Mouse (Mus musculus) spleen, adult 2 months (tissue): ENCODE data around the gene Spag16. TPM values are rescaled to one million over a fixed set of nuclear protein-coding genes. Genes with fewer than 3 reads are reported as not detected.

ENCODE experiments used
- DNase-seq, 2 experiments: peaks; one replicate each; pipeline versions ENCODE4 v3.0.0 to v3.0.0-alpha.2; 2012 to 2021; ENCODE audit warnings: low spot score in 2 of 2, low read depth in 1 of 2
- H3K27ac ChIP-seq: fragments of 200-500 bp; 2 replicates; pipeline ENCODE4 v1.5.1; 2012; ENCODE audit warnings: low read length, inconsistent platforms; ENCODE audit not compliant: insufficient read depth
- H3K27me3 ChIP-seq: fragments of 200-500 bp; 2 replicates; pipeline ENCODE4 v1.6.1; 2012; ENCODE audit warnings: mild to moderate bottlenecking, moderate library complexity, low read length, inconsistent platforms; ENCODE audit not compliant: control insufficient read depth, insufficient read depth
- H3K36me3 ChIP-seq: fragments of 200-500 bp; 2 replicates; pipeline ENCODE4 v1.6.1; 2012; ENCODE audit warnings: mild to moderate bottlenecking, low read length, inconsistent platforms; ENCODE audit not compliant: control insufficient read depth, insufficient read depth
- H3K4me1 ChIP-seq: fragments of 200-500 bp; 2 replicates; pipeline ENCODE4 v1.6.1; 2011; ENCODE audit warnings: inconsistent platforms; ENCODE audit not compliant: control insufficient read depth, insufficient read depth, insufficient read length
- H3K4me3 ChIP-seq: fragments of 200-500 bp; 2 replicates; pipeline ENCODE4 v1.5.1; 2011; ENCODE audit warnings: mild to moderate bottlenecking, inconsistent platforms; ENCODE audit not compliant: insufficient read depth, insufficient read length; ENCODE audit errors: extremely low read depth
- CTCF ChIP-seq: fragments of 200-500 bp; IDR thresholded peaks from 2 replicates; pipeline ENCODE4 v1.5.1; 2011; ENCODE audit warnings: mild to moderate bottlenecking, inconsistent platforms; ENCODE audit not compliant: insufficient read depth, insufficient read length, insufficient replicate concordance; ENCODE audit errors: extremely low read depth
- POLR2A ChIP-seq: fragments of 200-500 bp; IDR thresholded peaks from 2 replicates; pipeline ENCODE4 v1.6.1; 2011; ENCODE audit warnings: low read depth, low read length, inconsistent platforms
- WGBS: fragments of 180-500 bp; shearing (Covaris S2); methylation state at CpG from one replicate; pipeline ENCODE4 v1.1.7; 2018; 5-methylcytosine and 5-hydroxymethylcytosine counted together
- polyA plus RNA-seq: library from polyadenylated mRNA; depleted of rRNA; stranded (reverse); fragments of >200 nt; gene quantifications from 2 replicates; pipeline ENCODE4 v1.2.3, GENCODE M21; 2012

Spag16 gene
- polyA plus RNA-seq, 1 experiment = not detected

- no peaks in the 10 kb centered on the region for H3K36me3 ChIP-seq
- no peaks in the 10 kb centered on the region for H3K4me1 ChIP-seq
- H3K27ac ChIP-seq = no peak overlapping the region
- H3K4me3 ChIP-seq = no peak overlapping the region
- H3K27me3 ChIP-seq = no peaks in the 10 kb centered on the region
- WGBS = 86% methylated on average over 5 of the region's 5 CpGs
- TF ChIP-seq POLR2A (no peak), CTCF (no peak)
- DNase-seq = no peak
These were observed 439.2 kb downstream of the Spag16 start for GRCm38 (mm10) chr1:70265920-70266505.

GRCm38 (mm10) chr1:70270139-70270538 is 443.4 kb downstream of the Spag16 start:
- H3K4me1 ChIP-seq = no peaks in the 10 kb centered on the region
- H3K27me3 ChIP-seq = no peaks in the 10 kb centered on the region
- H3K27ac ChIP-seq = no peak overlapping the region
- TF ChIP-seq CTCF (no peak), POLR2A (no peak)
- H3K4me3 ChIP-seq = no peak overlapping the region
- 21% methylated on average over 8 of the region's 8 CpGs for WGBS
- no peak for DNase-seq
- H3K36me3 ChIP-seq = no peaks in the 10 kb centered on the region

GRCm38 (mm10) chr1:70272753-70273152 is 446.0 kb downstream of the Spag16 start:
- no peak overlapping the region for H3K27ac ChIP-seq
- WGBS = 51% methylated on average over 2 of the region's 2 CpGs
- DNase-seq = no peak
- no peak for TF ChIP-seq POLR2A
- no peak for TF ChIP-seq CTCF
- no peaks in the 10 kb centered on the region for H3K27me3 ChIP-seq
- no peak overlapping the region for H3K4me3 ChIP-seq
- H3K4me1 ChIP-seq = no peaks in the 10 kb centered on the region
- no peaks in the 10 kb centered on the region for H3K36me3 ChIP-seq

GRCm38 (mm10) chr1:70279296-70279695 is 452.5 kb downstream of the Spag16 start:
- TF ChIP-seq POLR2A (no peak), CTCF (no peak)
- no peaks in the 10 kb centered on the region for H3K4me1 ChIP-seq
- no peak overlapping the region for H3K4me3 ChIP-seq
- H3K36me3 ChIP-seq = no peaks in the 10 kb centered on the region
- H3K27me3 ChIP-seq = no peaks in the 10 kb centered on the region
- no peak for DNase-seq
- no peak overlapping the region for H3K27ac ChIP-seq
- 70% methylated on average over 2 of the region's 2 CpGs for WGBS

- no peak for TF ChIP-seq POLR2A
- TF ChIP-seq CTCF = no peak
- no peak overlapping the region for H3K27ac ChIP-seq
These were observed 456.6 kb downstream of the Spag16 start for GRCm38 (mm10) chr1:70283388-70283787.

GRCm38 (mm10) chr1:70284140-70284539 is 457.4 kb downstream of the Spag16 start:
- Histone ChIP-seq H3K27ac (no peak overlapping the region), H3K4me1 (no peaks in the 10 kb centered on the region; the same call in 1 of the 2 replicates), H3K27me3 (no peaks in the 10 kb centered on the region), H3K36me3 (no peaks in the 10 kb centered on the region), H3K4me3 (no peak overlapping the region)
- WGBS = 60% methylated on average over 1 of the region's 1 CpGs
- TF ChIP-seq POLR2A (no peak), CTCF (no peak)
- DNase-seq = peak in 1 of 2 experiments; percentile 9

More at GRCm38 (mm10) chr1:70283388-70283787, 456.6 kb downstream of the Spag16 start:
- Histone ChIP-seq H3K36me3 (no peaks in the 10 kb centered on the region), H3K27me3 (no peaks in the 10 kb centered on the region), H3K4me3 (no peak overlapping the region), H3K4me1 (no peaks in the 10 kb centered on the region; the same call in 1 of the 2 replicates)
- DNase-seq = no peak
- 68% methylated on average over 1 of the region's 1 CpGs for WGBS

GRCm38 (mm10) chr1:70316128-70316765 is 489.5 kb downstream of the Spag16 start:
- no peaks in the 10 kb centered on the region for H3K36me3 ChIP-seq
- DNase-seq = no peak
- H3K27me3 ChIP-seq = no peaks in the 10 kb centered on the region
- TF ChIP-seq CTCF (no peak), POLR2A (no peak)
- H3K27ac ChIP-seq = no peak overlapping the region
- WGBS = 86% methylated on average over 13 of the region's 13 CpGs
- H3K4me3 ChIP-seq = no peak overlapping the region
- no peaks in the 10 kb centered on the region for H3K4me1 ChIP-seq
